Mouse (Mus musculus) forebrain, embryonic 12.5 days (tissue): ENCODE data around the gene Olfr1357. TPM values are rescaled to one million over a fixed set of nuclear protein-coding genes. Genes with fewer than 3 reads are reported as not detected.
A peak's percentile ranks its signal among the peaks of the same experiment; 100 is the strongest.
"Not testable (repeated sequence)": the region's sequence is repeated elsewhere in the genome, so short reads cannot be mapped to it uniquely, and the experiment has no call there.

Experiments used
- ATAC-seq: fragments of 200-750 bp; cut with Nextera tagmentation; 2 replicates; pipeline ENCODE4 v1.8.0; 2017; ENCODE audit warnings: moderate TSS enrichment; ENCODE audit not compliant: low FRiP score
- H3K27ac ChIP-seq: fragments of 300-500 bp; sonication (generic); 2 replicates; pipeline ENCODE4 v1.5.1; 2016; ENCODE audit warnings: mild to moderate bottlenecking
- H3K27me3 ChIP-seq: fragments of 300-500 bp; sonication (generic); 2 replicates; pipeline ENCODE4 v1.6.1; 2016; ENCODE audit warnings: mild to moderate bottlenecking
- H3K36me3 ChIP-seq: fragments of 300-500 bp; sonication (generic); replicated peaks from 2 replicates; pipeline ENCODE4 v1.6.1; 2016; ENCODE audit warnings: mild to moderate bottlenecking
- H3K4me1 ChIP-seq: fragments of 300-500 bp; sonication (generic); 2 replicates; pipeline ENCODE4 v1.6.1; 2016
- H3K4me2 ChIP-seq: fragments of 300-500 bp; sonication (generic); 2 replicates; pipeline ENCODE4 v1.6.1; 2016; ENCODE audit warnings: mild to moderate bottlenecking, moderate library complexity
- H3K4me3 ChIP-seq: fragments of 300-500 bp; sonication (generic); replicated peaks from 2 replicates; pipeline ENCODE4 v1.5.1; 2016; ENCODE audit warnings: mild to moderate bottlenecking
- H3K9ac ChIP-seq: fragments of 300-500 bp; sonication (generic); 2 replicates; pipeline ENCODE4 v1.6.1; 2016; ENCODE audit warnings: mild to moderate bottlenecking
- H3K9me3 ChIP-seq: fragments of 300-500 bp; sonication (generic); 2 replicates; pipeline ENCODE4 v1.6.1; 2016
- WGBS: fragments of 180-500 bp; shearing (Covaris S2); methylation state at CpG from one replicate; pipeline ENCODE4 v1.1.7; 2016; 5-methylcytosine and 5-hydroxymethylcytosine counted together
- polyA plus RNA-seq: library from polyadenylated mRNA; unstranded; fragments of >200 nt; fragmentation: Nextera tagmentation; extraction: Ambion mirVana; gene quantifications from 2 replicates; pipeline ENCODE4 v1.2.1, GENCODE M21; 2016

The Olfr1357 gene
- polyA plus RNA-seq: not detected in 2 replicates

DNA sequence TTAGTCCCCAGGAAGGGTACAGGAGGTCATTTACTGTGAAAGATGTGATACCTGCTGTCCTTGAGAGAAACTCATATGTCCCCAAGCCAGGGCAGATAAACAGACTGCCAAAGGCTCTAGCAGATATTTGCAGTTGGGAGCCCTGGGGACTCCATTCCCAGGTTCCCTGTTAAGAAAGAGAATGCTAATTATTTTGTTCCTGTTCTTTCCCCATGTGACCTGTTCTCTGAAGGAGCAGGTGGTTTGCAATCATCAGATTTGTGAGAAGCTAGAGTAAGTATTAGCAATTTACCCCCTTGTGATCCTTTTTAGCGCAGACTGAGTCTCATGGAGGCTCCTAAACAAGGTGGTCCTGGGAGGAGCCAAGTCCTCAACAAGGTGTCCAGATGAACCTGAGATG lies at the start of gene Olfr1357:
Olfr1357 (minus strand) TSS at position 101 of the 400 bp plus-strand sequence.
- Histone ChIP-seq H3K36me3 (no peaks in the 10 kb centered on the region), H3K27me3 (no peaks in the 10 kb centered on the region), H3K4me1 (no peaks in the 10 kb centered on the region), H3K9me3 (no peaks in the 10 kb centered on the region), H3K27ac (no peak within 1 kb of the TSS), H3K4me3 (no peak within 1 kb of the TSS), H3K9ac (no peak within 1 kb of the TSS), H3K4me2 (no peak within 1 kb of the TSS)
- ATAC-seq: no peak
- 94% methylated on average over 1 of the region's 1 CpGs for WGBS

DNA sequence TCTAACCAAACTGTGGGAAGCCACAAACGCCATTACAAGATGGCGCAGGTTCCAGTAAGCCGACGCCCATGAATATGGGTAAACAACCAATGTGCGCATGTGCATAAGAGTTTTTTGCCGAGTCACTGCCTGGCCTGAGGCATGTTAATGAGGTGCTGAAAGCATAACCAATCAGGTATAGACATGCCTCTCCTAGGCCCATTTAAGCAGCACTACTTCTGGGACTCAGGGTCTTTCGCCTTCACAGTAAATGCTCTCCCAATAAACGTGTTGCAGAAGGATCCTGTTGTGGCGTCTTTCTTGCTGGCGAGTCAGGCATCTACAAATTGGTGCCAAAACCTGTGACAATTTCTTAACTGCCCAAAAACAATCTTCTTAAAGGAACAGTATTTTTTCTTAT lies 48.8 kb upstream of the Olfr1357 start:
- H3K27ac ChIP-seq, H3K27me3 ChIP-seq, H3K4me1 ChIP-seq, H3K4me3 ChIP-seq, H3K4me2 ChIP-seq, H3K9ac ChIP-seq, ATAC-seq, H3K36me3 ChIP-seq, H3K9me3 ChIP-seq: not testable (repeated sequence)
- WGBS: 94% methylated on average over 10 of the region's 10 CpGs

DNA sequence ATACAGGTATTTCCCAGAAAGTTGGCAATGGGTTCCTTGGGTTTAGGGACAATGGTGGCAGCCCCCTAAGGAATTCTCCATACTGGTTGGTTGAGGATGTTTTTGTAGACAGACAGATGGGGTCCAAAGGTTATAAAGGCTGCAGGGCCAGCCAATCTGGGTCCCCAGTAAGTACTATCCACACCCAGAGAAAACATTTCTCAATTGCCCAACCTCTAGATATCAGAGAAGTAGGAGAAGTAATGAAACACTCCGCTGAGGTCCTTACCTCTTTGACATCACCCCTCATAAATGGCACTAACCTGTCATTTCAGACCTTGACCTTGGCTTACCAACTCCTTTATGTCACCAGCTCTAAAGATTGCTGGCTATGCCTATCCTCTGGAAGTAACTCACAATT lies 46.7 kb upstream of the Olfr1357 start:
- Histone ChIP-seq H3K4me1 (no peaks in the 10 kb centered on the region), H3K4me2 (no peak overlapping the region), H3K27me3 (no peaks in the 10 kb centered on the region), H3K4me3 (no peak overlapping the region), H3K9ac (no peak overlapping the region), H3K36me3 (no peaks in the 10 kb centered on the region), H3K9me3 (no peaks in the 10 kb centered on the region), H3K27ac (no peak overlapping the region)
- ATAC-seq: no peak
- WGBS: 95% methylated on average over 1 of the region's 1 CpGs

DNA sequence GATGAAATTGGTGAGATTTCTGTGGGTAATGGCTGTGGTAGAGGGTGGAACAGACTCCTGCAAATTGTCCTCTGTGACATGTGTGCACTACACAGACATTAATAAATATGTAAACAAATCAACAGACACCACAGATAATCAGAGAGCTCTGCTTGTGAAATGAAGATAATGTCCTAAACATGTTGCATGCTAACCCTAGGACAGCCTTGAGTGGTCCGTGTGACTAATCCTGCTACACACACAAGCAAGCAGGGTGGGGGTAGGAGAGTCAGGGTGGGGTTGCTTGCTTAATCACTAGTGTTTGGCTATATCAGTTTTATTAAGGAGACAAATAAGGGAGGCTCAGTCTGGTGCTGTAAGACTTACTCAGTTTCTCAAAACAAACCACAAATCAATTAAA lies 43.3 kb upstream of the Olfr1357 start:
- no peak overlapping the region for H3K27ac ChIP-seq
- H3K27me3 ChIP-seq: no peaks in the 10 kb centered on the region
- H3K36me3 ChIP-seq: no peaks in the 10 kb centered on the region
- no peak overlapping the region for H3K4me3 ChIP-seq
- H3K9ac ChIP-seq: no peak overlapping the region
- H3K4me2 ChIP-seq: no peak overlapping the region
- H3K4me1 ChIP-seq: no peaks in the 10 kb centered on the region
- no peak for ATAC-seq
- 87% methylated on average over 1 of the region's 1 CpGs for WGBS
- no peaks in the 10 kb centered on the region for H3K9me3 ChIP-seq

DNA sequence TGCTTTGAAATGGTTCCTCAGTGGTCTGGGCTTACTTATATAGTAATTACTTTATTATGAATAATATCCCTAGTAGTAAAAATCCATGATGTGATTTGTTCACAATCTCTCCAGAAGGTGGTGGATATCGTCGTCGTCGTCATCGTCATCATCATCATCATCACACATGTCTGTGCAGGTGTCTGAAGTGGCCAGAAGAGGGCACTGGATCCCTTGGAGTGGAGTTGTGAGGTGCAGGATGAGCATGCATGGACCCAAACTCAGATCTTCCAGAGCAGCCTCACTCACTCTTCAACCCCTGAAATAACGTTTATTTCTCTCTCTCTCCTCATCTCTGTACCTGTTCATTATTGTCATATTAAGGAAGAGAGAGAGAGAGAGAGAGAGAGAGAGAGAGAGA lies 14.4 kb upstream of the Olfr1357 start:
- no peaks in the 10 kb centered on the region for H3K36me3 ChIP-seq
- peak; percentile 60; the same call in 1 of the 2 replicates for ATAC-seq
- H3K27ac ChIP-seq: no peak overlapping the region
- no peaks in the 10 kb centered on the region for H3K4me1 ChIP-seq
- no peaks in the 10 kb centered on the region for H3K27me3 ChIP-seq
- H3K9me3 ChIP-seq: no peaks in the 10 kb centered on the region
- no peak overlapping the region for H3K9ac ChIP-seq
- WGBS: 23% methylated on average over 6 of the region's 6 CpGs
- H3K4me2 ChIP-seq: no peak overlapping the region
- no peak overlapping the region for H3K4me3 ChIP-seq

DNA sequence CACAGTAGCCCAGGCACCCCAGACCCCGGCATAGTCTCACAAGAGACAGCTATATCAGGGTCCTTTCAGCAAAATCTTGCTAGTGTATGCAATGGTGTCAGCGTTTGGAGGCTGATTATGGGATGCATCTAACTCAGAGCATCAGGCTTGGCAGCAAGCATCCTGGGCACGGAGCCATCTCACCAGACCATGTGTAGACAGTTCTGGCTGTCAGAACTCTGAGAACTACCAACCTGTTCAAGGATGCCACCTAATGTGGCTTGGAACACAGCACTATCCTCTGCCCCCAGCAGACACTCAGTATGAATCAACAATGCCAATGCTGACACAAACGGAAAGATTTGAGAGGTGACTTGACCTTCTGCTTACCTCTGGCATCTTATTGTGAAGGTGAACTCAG lies 12.3 kb upstream of the Olfr1357 start:
- Histone ChIP-seq H3K4me1 (no peaks in the 10 kb centered on the region), H3K36me3 (no peaks in the 10 kb centered on the region), H3K4me3 (no peak overlapping the region), H3K27ac (no peak overlapping the region), H3K4me2 (no peak overlapping the region), H3K27me3 (no peaks in the 10 kb centered on the region), H3K9ac (no peak overlapping the region), H3K9me3 (no peaks in the 10 kb centered on the region)
- ATAC-seq: no peak
- WGBS: 82% methylated on average over 4 of the region's 4 CpGs

DNA sequence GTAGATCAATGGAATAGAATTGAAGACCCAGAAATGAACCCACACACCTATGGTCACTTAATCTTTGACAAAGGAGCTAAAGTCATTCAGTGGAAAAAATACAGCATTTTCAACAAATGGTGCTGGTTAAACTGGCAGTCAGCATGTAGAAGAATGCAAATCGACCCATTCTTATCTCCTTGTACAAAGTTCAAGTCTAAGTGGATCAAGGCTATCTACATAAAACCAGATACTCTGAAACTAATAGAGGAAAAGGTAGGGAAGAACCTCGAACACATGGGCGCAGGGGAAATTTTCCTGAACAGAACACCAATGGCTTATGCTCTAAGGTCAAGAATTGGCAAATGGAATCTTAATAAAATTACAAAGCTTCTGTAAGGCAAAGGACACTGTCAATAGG lies 5.3 kb upstream of the Olfr1357 start:
- not testable (repeated sequence) for H3K9ac ChIP-seq, H3K4me1 ChIP-seq, H3K4me3 ChIP-seq, H3K4me2 ChIP-seq, H3K9me3 ChIP-seq, H3K36me3 ChIP-seq, H3K27ac ChIP-seq, H3K27me3 ChIP-seq, ATAC-seq
- 85% methylated on average over 3 of the region's 3 CpGs for WGBS

DNA sequence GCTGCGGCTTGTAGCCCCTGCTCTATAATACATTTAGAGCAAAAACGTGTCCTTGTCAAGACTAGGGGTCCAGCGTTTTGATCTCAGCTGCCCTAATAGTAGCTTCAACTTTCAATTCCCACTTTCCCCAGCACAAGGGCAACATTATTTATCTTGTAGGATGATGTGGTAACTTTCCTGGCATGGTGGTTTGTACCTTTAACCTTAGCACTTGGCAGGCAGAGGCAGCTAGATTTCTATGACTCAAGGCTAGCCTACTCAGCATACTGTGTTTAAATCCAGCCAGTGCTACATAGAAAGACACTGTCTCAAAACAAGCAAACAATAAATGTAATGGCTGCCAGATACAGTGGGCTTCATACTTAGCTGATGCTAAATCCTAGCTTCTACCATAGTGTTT lies 10.3 kb downstream of the Olfr1357 start:
- Histone ChIP-seq H3K4me3 (no peak overlapping the region), H3K36me3 (no peaks in the 10 kb centered on the region), H3K9me3 (no peaks in the 10 kb centered on the region), H3K4me2 (no peak overlapping the region), H3K4me1 (no peaks in the 10 kb centered on the region), H3K27me3 (no peaks in the 10 kb centered on the region), H3K9ac (no peak overlapping the region), H3K27ac (no peak overlapping the region)
- ATAC-seq: no peak
- 84% methylated on average over 3 of the region's 3 CpGs for WGBS

DNA sequence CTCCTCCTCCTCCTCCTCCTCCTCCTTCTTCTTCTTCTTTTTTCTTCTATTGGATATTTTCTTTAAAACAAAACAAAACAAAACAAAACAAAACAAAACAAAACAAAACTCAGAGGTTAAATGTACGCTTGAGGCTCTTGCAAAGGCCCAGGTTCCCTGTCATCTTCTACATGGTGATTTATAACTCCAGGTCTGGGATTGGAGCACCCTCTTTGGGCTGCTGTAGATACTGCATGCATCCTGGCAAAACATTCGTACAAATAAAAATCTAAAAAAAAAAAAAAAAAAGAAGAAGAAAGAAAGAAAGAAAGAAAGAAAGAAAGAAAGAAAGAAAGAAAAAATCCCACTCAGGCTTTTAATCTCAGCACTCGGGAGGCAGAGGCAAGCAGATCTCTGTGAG lies 12.8 kb downstream of the Olfr1357 start:
- Histone ChIP-seq H3K9ac (no peak overlapping the region), H3K36me3 (no peaks in the 10 kb centered on the region), H3K4me1 (no peaks in the 10 kb centered on the region), H3K27me3 (no peaks in the 10 kb centered on the region), H3K27ac (no peak overlapping the region), H3K4me3 (no peak overlapping the region), H3K4me2 (no peak overlapping the region), H3K9me3 (no peaks in the 10 kb centered on the region)
- no peak for ATAC-seq
- WGBS: 47% methylated on average over 3 of the region's 3 CpGs

DNA sequence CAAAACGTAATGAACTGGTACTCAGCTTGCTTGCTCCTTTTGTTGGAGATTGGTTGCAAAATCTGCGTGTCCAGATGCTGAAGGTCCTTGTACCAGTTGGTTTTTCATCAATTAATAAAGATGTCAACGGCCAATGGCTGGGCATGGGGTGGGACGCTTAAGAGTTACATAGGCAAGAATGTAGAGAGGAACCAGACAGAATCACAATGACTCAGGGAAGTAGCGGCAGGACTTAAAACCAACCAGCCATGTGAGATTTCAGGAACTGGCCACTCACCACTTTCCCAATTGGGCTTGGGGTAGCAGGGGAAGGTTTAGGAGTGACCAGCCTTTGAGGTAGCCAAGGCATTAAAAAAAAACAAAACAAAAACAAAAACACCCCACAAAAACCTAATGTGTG lies 18.0 kb downstream of the Olfr1357 start:
- ATAC-seq: no peak
- H3K4me1 ChIP-seq: no peaks in the 10 kb centered on the region
- H3K9ac ChIP-seq: no peak overlapping the region
- no peak overlapping the region for H3K27ac ChIP-seq
- no peak overlapping the region for H3K4me2 ChIP-seq
- no peaks in the 10 kb centered on the region for H3K36me3 ChIP-seq
- no peaks in the 10 kb centered on the region for H3K9me3 ChIP-seq
- H3K27me3 ChIP-seq: no peaks in the 10 kb centered on the region
- WGBS: 91% methylated on average over 5 of the region's 5 CpGs
- H3K4me3 ChIP-seq: no peak overlapping the region

DNA sequence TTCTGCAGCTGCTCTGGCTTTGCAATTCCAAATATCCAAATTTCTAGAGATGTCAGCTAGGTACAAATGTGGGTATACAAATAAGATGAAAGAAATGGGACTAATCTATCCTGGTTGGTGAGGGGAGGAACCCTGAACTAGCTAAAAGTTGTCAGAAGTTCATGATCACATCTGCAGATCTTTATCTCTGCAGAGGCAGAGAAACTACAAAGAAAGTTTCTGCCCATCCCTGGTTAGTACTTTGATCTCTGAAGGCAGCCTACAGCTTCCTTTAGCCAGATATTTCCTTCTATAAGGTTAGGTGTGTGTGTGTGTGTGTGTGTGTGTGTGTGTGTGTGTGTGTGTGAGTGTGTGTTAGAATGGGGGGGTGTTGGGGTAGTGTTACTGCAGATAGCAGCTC lies 23.3 kb downstream of the Olfr1357 start:
- no peak overlapping the region for H3K4me3 ChIP-seq
- 0 out of 2 replicates have a peak, but pooled peaks cover 4% of the 10 kb centered on the region for H3K27me3 ChIP-seq
- H3K4me1 ChIP-seq: peaks cover 16% of the 10 kb centered on the region
- H3K9me3 ChIP-seq: no peaks in the 10 kb centered on the region
- ATAC-seq: no peak
- H3K27ac ChIP-seq: no peak overlapping the region
- H3K9ac ChIP-seq: no peak overlapping the region
- H3K4me2 ChIP-seq: no peak overlapping the region
- H3K36me3 ChIP-seq: peaks cover 2% of the 10 kb centered on the region

DNA sequence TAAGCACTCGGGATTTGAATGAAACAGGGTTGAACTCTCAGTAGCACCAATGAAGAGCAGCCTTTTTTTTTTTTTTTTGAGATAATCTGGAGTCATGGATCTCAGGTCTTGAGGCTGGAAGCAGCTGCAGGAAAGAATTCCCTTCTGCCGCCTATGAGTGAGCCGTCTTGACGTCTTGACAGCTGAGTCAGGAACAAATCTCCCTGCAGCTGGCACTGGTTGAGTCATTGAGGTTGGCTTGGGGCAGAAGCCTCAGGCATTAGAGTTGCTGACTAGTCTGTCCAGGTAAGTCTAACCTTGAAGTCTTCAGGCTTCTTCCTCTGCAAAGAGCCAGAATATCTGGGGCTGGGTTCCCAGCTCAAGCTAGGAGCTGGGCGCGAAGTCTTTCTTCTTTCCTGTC lies 23.7 kb downstream of the Olfr1357 start:
- ATAC-seq: no peak
- H3K4me3 ChIP-seq: no peak overlapping the region
- H3K27me3 ChIP-seq: 0 out of 2 replicates have a peak, but pooled peaks cover 4% of the 10 kb centered on the region
- H3K4me2 ChIP-seq: no peak overlapping the region
- 79% methylated on average over 6 of the region's 6 CpGs for WGBS
- H3K9me3 ChIP-seq: no peaks in the 10 kb centered on the region
- peaks cover 16% of the 10 kb centered on the region for H3K4me1 ChIP-seq
- no peak overlapping the region for H3K9ac ChIP-seq
- no peak overlapping the region for H3K27ac ChIP-seq
- H3K36me3 ChIP-seq: peaks cover 6% of the 10 kb centered on the region

DNA sequence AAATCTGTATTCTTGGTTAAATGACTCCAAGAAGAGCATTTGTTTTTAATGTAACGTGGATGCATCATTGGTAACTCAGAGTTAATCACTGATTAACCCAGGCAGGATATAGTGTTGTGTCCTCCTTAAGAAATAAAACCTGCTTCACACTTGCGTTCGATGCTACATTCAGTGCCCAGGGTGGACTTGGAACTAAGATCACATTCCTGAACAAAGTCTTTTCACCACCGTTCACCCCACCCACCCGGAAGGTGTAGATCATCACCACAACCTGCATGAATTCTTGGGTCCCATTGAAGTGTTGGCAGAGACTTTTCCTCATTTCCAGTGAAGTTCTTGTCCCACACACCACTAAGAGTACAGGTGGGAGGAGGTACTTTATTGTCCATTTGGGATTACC lies 24.1 kb downstream of the Olfr1357 start:
- no peak overlapping the region for H3K9ac ChIP-seq
- H3K9me3 ChIP-seq: no peaks in the 10 kb centered on the region
- peaks cover 16% of the 10 kb centered on the region for H3K4me1 ChIP-seq
- 0 out of 2 replicates have a peak, but pooled peaks cover 4% of the 10 kb centered on the region for H3K27me3 ChIP-seq
- H3K4me3 ChIP-seq: no peak overlapping the region
- H3K4me2 ChIP-seq: no peak overlapping the region
- ATAC-seq: no peak
- peaks cover 10% of the 10 kb centered on the region for H3K36me3 ChIP-seq
- no peak overlapping the region for H3K27ac ChIP-seq
- WGBS: 89% methylated on average over 5 of the region's 5 CpGs
